Mouse (Mus musculus): ENCODE measurements around the gene Glipr2.

Gene Glipr2

DNA sequence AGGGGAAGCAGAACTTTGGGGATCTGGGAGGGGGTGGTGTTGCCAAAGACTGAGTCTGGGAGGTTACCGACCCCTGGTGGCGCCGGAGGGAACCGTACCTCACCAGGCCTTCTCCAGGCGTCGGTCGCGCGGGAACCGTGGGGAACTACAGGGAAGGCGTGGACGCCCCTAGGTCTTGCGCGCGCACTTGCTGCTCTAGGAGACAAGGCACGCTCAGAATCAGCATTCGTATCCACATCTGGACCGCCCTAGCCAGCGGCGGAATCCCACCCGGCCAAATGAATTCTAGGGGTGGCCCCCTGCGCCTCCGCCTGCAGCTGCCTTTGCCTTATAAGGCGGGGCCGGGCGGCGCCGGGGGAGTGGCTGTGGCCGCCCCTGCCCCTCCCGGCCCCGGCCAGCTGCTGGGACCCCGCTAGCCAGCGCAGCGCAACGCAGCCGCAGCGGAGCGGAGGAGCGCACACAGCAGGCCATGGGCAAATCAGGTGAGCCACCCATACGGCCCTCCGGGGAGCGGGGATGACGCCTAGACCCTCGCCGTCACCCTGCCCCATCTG lies at the start of gene Glipr2:
Gene Glipr2, plus strand, starts transcription at position 110 of the 554 bp plus-strand sequence.
- DNase-seq (ENCODE audit: low spot score) = peak; percentile 74

DNA sequence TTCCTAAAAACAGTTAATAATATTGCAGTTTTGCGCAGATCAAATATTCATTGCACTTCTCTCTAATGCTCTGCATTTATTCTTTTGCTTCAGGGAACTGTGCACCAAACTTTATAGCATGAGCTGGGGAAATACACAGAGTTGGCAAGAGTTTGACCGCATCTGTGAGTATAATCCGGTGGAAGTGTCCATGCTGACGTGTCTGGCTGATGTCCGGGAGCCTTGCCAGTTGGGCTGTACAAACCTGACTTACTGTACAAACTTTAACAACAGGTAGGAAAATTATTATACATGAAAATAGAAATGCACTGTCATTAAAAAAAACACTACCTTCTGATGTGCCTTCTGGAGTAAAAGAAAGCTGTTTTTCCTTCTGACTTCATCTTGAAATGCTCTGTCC lies 39.0 kb upstream of the Glipr2 start:
- DNase-seq (ENCODE audit: low spot score) = no peak

DNA sequence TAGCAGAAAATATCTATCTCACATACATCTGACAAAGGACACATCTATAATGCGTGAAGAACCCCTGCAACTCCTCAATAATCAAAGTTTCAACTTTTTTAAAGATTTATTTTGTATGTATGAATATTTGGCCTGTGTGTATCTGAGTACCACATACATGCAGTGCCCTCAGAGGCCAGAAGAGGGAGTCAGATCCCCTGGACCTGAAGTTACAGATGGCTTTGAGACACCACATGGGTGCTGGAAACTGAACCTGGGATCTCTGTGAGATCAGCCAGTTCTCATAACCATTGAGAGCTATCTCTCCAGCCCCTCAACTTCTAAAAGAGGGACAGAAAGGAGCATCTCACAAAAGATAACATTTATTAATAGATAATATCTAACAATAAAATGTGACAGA lies 36.6 kb upstream of the Glipr2 start:
- DNase-seq (ENCODE audit: low spot score) = no peak

DNA sequence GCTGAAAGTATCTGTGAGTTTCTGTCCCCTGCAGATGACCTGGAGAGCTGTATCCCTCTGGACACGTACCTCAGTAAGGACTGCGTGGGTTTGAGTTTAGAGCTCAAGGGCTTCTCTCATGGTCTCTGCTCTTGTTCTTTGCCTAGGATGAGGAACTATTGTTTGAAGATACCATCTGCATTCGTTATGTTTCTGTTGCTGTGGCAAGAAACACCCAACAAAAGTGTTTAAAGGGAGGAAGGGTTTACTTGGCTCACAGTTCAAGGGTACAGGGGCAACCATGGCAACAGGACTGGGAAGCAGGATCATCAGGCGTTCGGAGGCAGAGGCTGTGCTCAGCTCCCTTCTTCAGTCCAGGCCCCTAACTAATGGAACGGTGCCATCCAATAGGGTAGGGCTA lies 32.1 kb upstream of the Glipr2 start:
- no peak for DNase-seq (ENCODE audit: low spot score)

DNA sequence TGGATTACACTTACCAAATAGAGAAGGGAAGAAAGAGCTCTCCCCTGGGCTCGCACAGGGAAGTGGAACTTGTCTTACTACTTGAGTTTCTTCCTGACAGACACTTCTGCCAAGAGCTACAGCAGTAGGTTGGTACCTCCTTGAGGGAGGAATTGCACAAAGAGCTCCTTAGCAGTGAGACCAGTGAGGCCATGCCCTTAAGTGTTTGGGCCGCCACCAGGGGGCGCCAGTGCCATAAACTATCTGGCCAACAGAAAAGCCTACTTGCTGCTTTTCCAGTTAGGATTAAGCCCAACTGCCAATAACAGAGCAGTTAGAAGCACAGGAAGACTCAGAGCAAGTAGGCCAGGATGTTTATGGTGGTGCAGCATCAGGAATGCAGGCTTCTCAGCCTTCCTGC lies 31.4 kb upstream of the Glipr2 start:
- peak; percentile 88 for DNase-seq (ENCODE audit: low spot score)

DNA sequence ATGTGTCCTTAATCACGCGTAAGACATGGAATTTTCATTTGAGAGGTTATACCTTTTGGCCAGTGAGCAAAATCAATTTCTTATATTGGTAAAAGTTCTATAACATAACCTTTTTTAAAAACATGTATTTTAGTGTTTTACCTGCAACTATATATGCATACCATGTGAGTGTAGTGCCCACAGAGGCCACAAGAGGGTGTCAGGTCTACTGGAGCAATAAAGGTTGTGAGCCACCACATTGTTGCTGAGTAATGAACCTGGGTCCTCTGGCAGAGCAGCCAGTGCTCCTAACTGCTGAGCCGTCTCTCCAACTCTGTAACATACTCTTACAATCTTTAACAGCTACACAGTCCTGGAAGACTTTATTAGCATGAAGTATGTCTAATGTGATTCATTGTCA lies 29.4 kb upstream of the Glipr2 start:
- DNase-seq (ENCODE audit: low spot score) = no peak

DNA sequence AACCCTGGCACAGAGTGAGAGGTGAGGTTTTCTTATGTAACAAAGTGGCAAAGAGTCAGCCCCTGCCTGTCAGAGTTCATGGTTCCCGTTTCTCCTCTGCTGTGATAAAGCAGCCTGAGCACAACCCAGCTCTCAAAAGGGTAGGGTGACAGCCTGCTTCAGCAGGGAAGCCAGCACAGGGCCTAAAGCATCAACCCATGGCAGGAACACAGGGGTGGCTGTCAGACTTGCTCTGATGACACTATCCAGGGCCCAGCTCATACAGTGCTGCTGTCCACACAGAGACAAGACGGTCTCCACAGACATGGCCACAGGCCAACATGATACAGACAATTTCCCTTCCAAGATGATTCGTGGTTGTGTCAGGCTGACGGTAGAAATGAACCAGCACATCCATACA lies 25.3 kb upstream of the Glipr2 start:
- DNase-seq (ENCODE audit: low spot score) = no peak

DNA sequence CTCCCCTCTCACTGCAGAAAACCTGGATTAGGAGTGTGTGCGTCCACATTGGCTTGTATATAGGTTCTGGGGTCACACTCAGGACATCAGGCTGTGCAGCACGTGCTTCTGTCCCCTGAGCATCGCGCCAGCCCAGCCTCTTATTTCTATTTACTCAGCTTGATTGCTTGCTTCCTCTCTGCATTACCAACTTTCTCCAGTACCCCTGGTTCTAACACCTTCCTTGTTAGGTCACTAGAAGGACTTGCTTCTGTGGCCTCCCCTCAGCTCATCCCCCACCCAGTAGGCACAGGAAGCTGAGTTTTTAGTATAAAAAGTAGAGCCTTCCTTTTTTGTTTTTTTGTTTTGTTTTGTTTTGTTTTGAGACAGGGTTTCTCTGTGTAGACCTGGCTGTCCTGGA lies 21.0 kb upstream of the Glipr2 start:
- no peak for DNase-seq (ENCODE audit: low spot score)

DNA sequence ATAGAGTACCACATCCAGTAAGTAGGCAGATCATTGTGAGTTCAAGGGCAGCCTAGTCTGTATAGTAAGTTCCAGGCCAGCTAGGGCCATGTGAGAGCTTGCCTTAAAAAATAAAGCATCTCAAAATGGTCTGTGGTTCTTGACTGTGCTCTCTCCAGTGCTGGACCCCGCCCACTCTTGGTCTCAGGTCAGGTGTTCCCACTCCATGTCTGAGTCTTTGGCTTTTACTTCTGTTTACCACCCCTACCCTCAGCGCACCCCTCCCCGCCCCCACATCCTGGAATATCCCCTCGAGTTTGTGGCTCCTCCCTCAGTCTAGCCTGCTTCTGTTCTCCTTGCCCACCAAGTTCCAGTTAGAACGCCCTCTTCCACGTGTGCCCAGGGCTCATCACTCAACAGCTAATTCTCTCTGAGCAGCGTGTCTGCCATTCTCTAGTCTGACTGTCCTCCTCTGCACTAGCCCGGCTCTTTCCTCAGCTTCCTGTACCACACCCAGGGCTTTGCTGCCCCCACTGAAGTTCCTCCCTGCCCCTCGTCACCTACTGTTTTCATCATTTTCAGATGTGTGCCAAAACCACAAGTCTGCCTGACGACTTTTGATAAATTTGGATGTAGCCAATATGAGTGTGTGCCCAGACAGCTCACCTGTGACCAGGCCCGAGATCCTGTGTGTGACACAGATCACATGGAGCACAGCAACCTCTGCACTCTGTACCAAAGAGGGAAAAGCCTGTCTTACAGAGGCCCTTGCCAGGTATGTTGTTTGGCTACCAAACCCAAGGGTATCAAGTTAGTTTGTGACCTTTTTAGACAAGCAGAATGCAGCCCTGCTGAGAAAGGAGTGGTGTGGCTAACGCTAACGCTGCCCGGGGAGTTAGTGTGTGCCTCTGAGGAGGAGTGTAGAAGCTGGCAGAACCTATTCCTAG lies 20.2 kb upstream of the Glipr2 start:
- DNase-seq (ENCODE audit: low spot score) = no peak

DNA sequence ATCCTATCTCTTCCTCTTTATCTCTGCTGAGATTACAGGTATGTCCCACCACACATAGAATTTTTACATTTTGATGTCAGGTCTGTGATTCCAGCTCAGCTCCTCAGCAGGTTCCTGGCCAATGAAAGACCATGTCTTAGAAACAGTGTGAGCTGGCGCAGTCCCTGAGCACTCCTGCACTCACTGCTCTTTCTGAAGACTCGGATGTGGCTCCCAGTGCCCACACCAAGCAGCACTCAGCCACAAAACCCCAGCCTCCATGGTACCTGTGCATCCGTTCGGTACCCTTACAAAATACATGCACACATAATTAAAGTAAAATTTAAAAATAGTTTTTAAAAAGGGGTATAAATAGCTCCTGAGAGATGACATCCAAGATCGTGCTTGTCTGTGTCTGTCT lies 15.9 kb upstream of the Glipr2 start:
- no peak for DNase-seq (ENCODE audit: low spot score)

DNA sequence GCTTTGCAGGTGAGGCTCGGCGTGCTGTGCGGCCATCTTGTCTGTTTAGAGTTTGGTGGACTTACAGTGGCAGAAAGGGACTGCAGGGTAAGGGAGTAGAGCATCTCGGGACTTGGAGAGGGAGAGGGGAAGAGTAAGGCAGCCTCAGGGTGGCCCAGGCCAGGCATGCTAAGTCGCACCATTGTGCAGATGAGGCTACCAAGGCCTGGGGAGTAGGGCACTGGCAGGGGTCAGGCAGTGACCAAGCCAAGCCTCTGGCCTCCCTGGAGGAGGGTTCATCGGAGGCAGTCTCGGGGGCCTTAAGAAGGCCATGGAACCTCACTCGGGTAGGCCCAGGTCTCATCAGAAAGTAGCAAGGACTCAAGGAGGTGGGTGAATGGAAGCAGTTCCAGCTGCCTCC lies 14.8 kb upstream of the Glipr2 start:
- DNase-seq (ENCODE audit: low spot score) = no peak

DNA sequence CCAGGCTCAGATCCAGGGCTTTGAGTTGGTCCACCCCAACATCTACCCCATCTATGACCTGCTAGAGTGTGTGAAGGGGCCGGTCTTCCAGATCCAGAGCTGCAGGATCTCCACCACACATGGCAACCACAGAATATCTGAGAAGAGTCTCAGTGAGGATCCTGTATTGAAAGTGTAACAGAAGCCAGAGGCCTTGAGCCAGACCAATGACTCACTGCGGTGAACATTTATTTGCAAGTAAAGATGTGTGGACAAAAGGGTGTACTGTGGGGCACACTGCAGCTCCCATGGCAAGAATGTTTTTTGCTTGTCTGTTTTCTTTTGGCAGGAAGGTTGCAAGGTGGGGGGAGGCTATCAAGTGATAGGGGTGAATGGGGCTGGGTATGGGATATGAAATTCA lies 9.6 kb upstream of the Glipr2 start:
- DNase-seq (ENCODE audit: low spot score) = no peak

DNA sequence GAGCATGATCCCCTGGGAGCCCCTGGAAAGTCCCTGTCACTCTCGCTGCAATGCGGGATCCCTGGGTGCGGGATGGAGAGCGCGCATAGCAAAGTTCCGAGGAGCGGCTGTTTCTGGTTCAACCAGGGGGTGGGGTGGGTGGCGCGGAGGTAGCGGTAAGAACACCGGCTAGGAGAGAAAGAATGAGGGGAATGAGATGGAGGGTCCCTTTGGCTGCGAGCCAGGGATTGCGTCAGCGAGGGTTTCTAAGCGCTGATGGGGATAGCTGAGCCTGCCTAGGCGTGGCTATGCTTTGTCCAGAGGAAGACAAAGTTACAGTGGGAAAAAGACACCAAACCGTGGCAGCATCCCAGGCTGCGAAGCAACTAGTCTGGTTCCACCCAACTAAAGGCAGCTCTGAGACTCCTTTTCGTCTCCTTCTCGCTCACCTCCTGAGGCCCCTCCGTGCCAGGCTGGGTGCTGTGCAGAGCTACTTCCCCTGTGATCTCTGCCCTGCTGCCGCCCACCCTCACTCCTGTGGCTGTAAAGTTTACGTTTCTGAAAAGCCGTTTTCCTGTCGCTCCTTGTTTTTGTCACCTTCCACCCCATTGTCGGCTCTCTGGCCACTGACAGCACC lies 753 bp downstream of the Glipr2 start:
- DNase-seq (ENCODE audit: low spot score) = peak; percentile 42

DNA sequence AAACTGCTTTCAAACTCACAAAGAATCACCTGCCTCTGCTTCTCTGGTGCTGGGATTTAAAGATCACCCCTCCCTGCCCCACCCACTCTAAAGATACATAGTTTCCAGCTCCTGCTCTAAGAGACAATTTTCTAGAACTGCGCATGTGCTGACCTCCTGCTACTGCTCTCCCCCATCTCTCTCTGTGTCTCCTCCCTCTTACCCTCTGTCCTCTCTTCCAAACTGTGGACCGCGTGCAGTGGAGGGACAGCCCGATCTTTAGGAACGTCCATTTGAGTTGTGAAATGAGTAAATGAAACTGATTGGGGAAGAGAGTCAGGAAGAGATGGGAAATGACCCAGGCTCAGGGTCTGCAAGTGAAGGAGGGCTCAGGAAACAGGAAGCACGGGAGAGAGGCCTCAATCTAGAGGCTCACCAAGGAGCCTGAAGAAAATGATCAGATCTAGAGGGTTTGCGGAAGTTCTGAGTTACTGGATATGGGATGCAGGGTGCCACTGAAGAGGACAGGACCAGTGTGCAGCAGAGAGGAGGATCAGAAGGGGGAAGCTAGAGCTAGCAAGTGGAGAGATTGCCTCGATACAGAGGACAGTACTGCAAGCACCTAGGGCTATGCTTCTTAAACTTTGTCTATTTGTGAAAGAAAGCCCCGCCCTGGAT lies 2.5 kb downstream of the Glipr2 start:
- DNase-seq (ENCODE audit: low spot score) = no peak

DNA sequence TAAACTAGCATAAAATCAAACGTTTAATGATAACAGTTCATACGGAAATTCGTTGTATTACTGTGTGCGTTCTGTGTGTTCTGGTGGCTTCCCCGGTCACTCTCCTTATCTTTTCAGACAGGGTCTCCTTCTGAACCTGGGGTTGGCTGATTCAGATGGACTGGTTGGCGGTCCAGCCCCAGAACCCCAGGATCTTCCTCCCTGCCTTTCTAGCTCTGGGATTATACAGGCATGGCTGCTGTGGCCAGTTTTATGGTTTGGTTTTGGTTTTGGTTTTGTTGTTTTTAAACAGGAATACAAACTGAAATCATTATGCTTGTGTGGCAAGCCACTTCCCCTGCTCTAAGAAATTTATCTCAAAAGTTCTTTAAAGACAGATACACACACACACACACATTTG lies 3.0 kb downstream of the Glipr2 start:
- no peak for DNase-seq (ENCODE audit: low spot score)

DNA sequence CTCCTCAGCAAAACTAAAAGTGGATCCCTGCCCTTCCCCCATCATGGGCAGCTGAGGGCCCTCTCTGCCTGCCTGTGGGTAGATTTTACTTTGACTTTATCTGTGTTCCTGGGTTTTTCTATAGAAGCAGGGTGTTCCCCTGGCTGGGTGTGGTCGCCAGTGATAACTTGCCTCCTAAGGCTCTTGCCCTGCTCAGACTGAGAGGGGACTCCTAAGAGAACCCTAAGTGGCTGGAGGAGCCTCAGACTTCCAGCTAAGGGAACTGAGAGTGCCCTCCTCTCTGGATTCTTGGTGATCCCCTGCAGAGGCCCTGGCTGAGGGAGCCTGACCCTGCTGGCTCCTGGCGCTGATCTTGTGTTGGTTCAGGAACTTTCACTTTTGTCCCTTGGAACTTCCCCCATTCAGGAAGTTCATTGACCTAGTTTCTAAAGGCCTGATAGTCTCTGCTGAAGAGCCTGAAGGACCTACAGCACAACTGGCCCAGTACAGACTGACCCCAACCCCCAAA lies 7.2 kb downstream of the Glipr2 start:
- DNase-seq (ENCODE audit: low spot score) = no peak

DNA sequence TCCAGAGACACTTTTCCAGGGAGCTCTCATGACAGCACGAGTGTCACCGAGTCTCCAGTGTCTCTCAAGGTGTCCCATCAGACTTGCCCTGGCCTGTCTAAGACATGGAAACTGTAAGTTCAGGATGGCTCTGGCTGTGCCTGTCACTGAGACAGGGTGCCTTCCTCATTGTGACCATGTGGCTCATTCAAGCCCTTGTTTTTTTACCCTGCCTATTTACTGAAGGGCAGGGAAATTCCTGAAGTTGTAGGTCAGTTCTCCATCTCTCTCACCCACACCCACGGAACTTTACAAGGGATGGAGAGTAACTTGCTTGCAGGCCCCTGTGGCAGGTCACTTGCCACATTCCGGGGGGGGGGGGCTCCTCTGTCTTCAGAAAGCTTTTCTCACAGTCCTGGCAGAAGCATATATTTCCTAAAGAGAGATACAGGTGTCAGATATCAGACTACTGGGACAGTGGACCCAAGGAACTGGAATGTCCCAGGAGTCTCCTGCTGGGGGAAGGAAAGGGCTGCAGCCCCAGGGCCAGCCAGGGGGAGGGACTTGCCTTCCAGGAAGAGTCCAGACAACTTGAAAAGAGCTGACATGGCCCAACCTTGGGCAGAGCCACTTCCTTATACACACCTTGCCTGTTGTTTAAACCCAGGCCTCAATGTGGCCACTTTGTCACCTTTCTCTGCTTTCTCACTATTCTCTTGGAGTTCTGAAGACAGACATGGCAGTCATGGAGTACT lies 7.9 kb downstream of the Glipr2 start:
- DNase-seq (ENCODE audit: low spot score) = no peak

DNA sequence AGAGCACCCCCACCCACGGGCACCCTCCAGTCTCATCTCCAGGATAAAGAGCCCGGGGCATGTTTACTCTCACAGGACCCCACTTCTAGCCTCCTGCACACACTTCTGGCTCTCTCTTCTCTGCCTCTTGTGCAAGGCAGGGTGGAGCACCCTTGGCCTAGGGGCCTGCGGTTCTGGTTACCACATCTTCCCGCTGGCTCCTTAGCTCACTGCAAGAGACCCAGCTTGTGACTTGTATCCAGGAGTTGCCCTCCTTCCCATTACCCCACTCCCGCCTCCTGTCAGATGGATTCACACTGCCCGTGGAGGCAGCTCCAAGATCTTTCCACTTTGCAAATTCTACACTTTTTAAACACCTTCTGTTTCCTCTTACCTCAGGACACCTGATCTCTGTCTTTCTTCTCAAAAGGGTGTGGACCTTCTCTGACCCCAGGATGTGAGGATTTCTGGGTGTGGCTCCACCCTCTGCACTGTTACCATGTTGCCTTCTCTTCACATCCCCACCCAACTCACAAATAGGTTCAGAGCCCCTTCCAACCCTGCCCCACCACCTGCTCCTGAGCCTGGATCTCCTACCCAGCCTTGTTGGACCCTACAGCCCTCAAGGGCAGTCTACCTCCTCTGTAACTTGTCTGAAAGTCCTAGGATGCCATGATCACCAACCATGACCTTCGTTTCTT lies 8.8 kb downstream of the Glipr2 start:
- no peak for DNase-seq (ENCODE audit: low spot score)

DNA sequence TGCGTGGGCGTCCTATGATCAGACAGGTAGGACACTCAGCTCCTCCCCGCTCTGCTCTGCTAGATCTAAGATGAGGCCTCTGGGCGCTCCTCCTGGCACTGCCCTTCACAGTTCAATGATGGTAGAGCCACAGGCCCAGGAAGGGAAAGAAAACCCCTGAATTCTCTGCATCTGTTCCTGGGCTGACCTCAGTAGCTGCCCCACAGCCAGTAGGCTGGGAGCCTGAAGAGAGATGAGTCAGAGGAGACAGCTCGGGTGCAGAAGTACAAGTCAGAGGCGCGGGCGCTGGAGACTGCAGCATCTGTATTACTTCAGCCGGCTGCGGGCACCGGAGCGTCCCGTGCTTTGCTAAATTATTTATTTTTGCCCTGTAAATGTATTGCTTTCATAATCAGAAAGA lies 11.4 kb downstream of the Glipr2 start:
- peak; percentile 55 for DNase-seq (ENCODE audit: low spot score)

DNA sequence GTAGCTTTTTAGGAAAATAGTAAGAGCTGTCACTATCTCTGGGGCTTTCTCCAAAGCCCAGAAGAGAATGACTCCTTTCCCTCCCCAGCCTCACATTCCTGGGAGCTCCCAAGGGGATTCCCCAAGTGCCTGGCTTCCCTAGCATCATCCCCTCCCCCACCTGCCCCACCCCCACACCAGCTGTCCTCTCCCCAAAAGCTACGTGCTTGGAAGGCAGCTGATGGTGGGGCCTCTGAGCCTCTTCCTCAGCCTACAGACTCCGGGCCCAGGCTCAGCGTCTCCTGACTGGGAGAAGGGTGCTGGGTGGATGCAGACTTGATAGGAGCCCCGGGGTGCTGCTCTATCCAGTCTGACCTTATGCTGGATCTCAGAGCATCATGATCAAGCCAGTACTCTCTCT lies 12.2 kb downstream of the Glipr2 start:
- DNase-seq (ENCODE audit: low spot score) = no peak

Data from urinary bladder, postnatal 25 days (tissue).